Mouse (Mus musculus): ENCODE data around the gene Rps6kc1.

Rps6kc1 gene

GRCm38 (mm10) chr1:190763756-190764155 is 147.8 kb downstream of the Rps6kc1 start:
- DNase-seq (ENCODE audit: low read depth, low spot score): no peak

- no peak for DNase-seq (ENCODE audit: low read depth, low spot score)
These were observed 149.8 kb downstream of the Rps6kc1 start for GRCm38 (mm10) chr1:190761786-190762185.

- DNase-seq (ENCODE audit: low read depth, low spot score): no peak
These were observed 153.7 kb downstream of the Rps6kc1 start for GRCm38 (mm10) chr1:190757899-190758298.

GRCm38 (mm10) chr1:190751794-190752570 is 159.6 kb downstream of the Rps6kc1 start:
- DNase-seq (ENCODE audit: low read depth, low spot score): no peak

- no peak for DNase-seq (ENCODE audit: low read depth, low spot score)
These were observed 162.6 kb downstream of the Rps6kc1 start for GRCm38 (mm10) chr1:190748937-190749336.

GRCm38 (mm10) chr1:190741421-190741820 is 170.1 kb downstream of the Rps6kc1 start:
- DNase-seq (ENCODE audit: low read depth, low spot score): no peak

GRCm38 (mm10) chr1:190732803-190733202 is 178.8 kb downstream of the Rps6kc1 start:
- no peak for DNase-seq (ENCODE audit: low read depth, low spot score)

GRCm38 (mm10) chr1:190729516-190730088 is 182.0 kb downstream of the Rps6kc1 start:
- no peak for DNase-seq (ENCODE audit: low read depth, low spot score)

GRCm38 (mm10) chr1:190728111-190728651 is 183.4 kb downstream of the Rps6kc1 start:
- no peak for DNase-seq (ENCODE audit: low read depth, low spot score)

- DNase-seq (ENCODE audit: low read depth, low spot score): no peak
These were observed 184.2 kb downstream of the Rps6kc1 start for GRCm38 (mm10) chr1:190727385-190727784.

- no peak for DNase-seq (ENCODE audit: low read depth, low spot score)
These were observed 186.8 kb downstream of the Rps6kc1 start for GRCm38 (mm10) chr1:190724591-190725380.

- DNase-seq (ENCODE audit: low read depth, low spot score): no peak
These were observed 187.6 kb downstream of the Rps6kc1 start for GRCm38 (mm10) chr1:190723926-190724430.

- no peak for DNase-seq (ENCODE audit: low read depth, low spot score)
These were observed 197.7 kb downstream of the Rps6kc1 start for GRCm38 (mm10) chr1:190713848-190714247.

- DNase-seq (ENCODE audit: low read depth, low spot score): no peak
These were observed 214.0 kb downstream of the Rps6kc1 start for GRCm38 (mm10) chr1:190697576-190697975.

GRCm38 (mm10) chr1:190695589-190695988 is 216.0 kb downstream of the Rps6kc1 start:
- peak; percentile 20 for DNase-seq (ENCODE audit: low read depth, low spot score)

- no peak for DNase-seq (ENCODE audit: low read depth, low spot score)
These were observed 220.9 kb downstream of the Rps6kc1 start for GRCm38 (mm10) chr1:190690528-190691262.

GRCm38 (mm10) chr1:190683060-190683459 is 228.5 kb downstream of the Rps6kc1 start:
- DNase-seq (ENCODE audit: low read depth, low spot score): no peak

GRCm38 (mm10) chr1:190682021-190682926 is 229.3 kb downstream of the Rps6kc1 start:
- no peak for DNase-seq (ENCODE audit: low read depth, low spot score)

GRCm38 (mm10) chr1:190675455-190675854 is 236.1 kb downstream of the Rps6kc1 start:
- no peak for DNase-seq (ENCODE audit: low read depth, low spot score)

GRCm38 (mm10) chr1:190669099-190669498 is 242.5 kb downstream of the Rps6kc1 start:
- no peak for DNase-seq (ENCODE audit: low read depth, low spot score)

All from retina, adult 2 months (tissue).